Mouse (Mus musculus) spleen, adult 2 months (tissue): ENCODE data around the gene Sbk1.

Source experiments
- CTCF ChIP-seq: fragments of 200-500 bp; IDR thresholded peaks from 2 replicates; pipeline ENCODE4 v1.5.1; 2011; ENCODE audit warnings: mild to moderate bottlenecking, inconsistent platforms; ENCODE audit not compliant: insufficient read depth, insufficient read length, insufficient replicate concordance; ENCODE audit errors: extremely low read depth
- POLR2A ChIP-seq: fragments of 200-500 bp; IDR thresholded peaks from 2 replicates; pipeline ENCODE4 v1.6.1; 2011; ENCODE audit warnings: low read depth, low read length, inconsistent platforms

DNA sequence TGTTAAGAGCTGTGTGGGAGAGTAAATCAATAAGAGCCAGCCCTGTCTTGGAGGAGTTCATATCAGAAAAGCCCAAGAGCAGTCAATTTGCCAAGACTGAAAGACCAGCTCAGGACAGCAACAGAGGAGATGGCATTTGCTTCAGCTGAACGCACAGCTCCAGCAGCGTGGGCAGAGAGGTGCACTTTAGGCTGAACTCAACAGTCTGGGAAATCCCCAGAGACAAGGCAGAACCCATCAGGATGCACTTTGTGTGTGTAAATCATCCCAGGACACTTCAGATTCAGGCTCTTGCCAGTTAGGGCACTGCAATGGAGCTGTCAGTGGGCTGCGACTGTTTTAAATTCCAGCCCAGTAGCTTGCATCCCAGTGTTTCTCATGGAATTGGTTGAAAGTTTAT, 49.7 kb upstream of the Sbk1 start:
- TF ChIP-seq POLR2A = no peak
- TF ChIP-seq CTCF = no peak
